Mouse (Mus musculus): ENCODE measurements around the gene Trmt61a. TPM values are rescaled to one million over a fixed set of nuclear protein-coding genes. Genes with fewer than 3 reads are reported as not detected.

Gene Trmt61a
- total RNA-seq, 2 experiments from 2014 or later: 16.1 to 17.4 TPM

Other genes starting within 250 kb of the Trmt61a start
- 1 to 10 TPM in 1 of 2 experiments, under 1 TPM in 1; 0.40 to 1.0 TPM for gene Tnfaip2, start 235.6 kb upstream of the Trmt61a start, total RNA-seq (2021)
- 1 to 10 TPM; 5.5 to 7.8 TPM for gene Gm266, start 192.3 kb upstream of the Trmt61a start, total RNA-seq (2021)
- gene Eif5, start 140.1 kb upstream of the Trmt61a start, total RNA-seq (2021): 100 to 1,000 TPM; 230 to 261 TPM
- gene Mark3, start 103.6 kb upstream of the Trmt61a start, total RNA-seq (2021): 100 to 1,000 TPM; 106 to 122 TPM
- gene Ckb, start 5.8 kb upstream of the Trmt61a start, total RNA-seq (2021): 1,000 to 10,000 TPM; 1,201 to 1,207 TPM
- 10 to 100 TPM; 50.1 to 51.3 TPM for gene Bag5, start 35.2 kb downstream of the Trmt61a start, total RNA-seq (2021)
- 10 to 100 TPM; 35.7 to 37.9 TPM for gene Apopt1, start 35.2 kb downstream of the Trmt61a start, total RNA-seq (2021)
- 100 to 1,000 TPM; 672 to 713 TPM for gene Klc1, start 80.7 kb downstream of the Trmt61a start, total RNA-seq (2021)
- gene Xrcc3, start 135.8 kb downstream of the Trmt61a start, total RNA-seq (2021): 1 to 10 TPM; 3.4 to 4.5 TPM
- gene Zfyve21, start 136.1 kb downstream of the Trmt61a start, total RNA-seq (2021): 10 to 100 TPM; 20.8 to 25.4 TPM
- 100 to 1,000 TPM in 1 of 2 experiments, 10 to 100 TPM in 1; 92.0 to 104 TPM for gene Ppp1r13b, start 230.0 kb downstream of the Trmt61a start, total RNA-seq (2021)